ENCODE assay signal across 16 mouse cellular contexts in genomic region chr6:124640041-124640440, GRCm38 (mm10). TPM values are rescaled to one million over a fixed set of nuclear protein-coding genes. Genes with fewer than 3 reads are reported as not detected.
DNase-seq lines count a peak whose midpoint lies in the region; ATAC-seq lines count a peak whose summit lies in the region.
"Had no signal": no experiment of that assay in that cellular context is flagged by ENCODE, and none has a peak within 500 bp of the region (broad histone marks: within the 10 kb centered on the region; RNA-seq: fewer than 3 reads in every experiment).

No protein-coding gene starts in this region.

- no peaks in the 10 kb centered on the region for H3K36me3 ChIP-seq in midbrain, embryonic 10.5 days
- H3K36me3 ChIP-seq: liver, embryonic 13.5 days had no signal

- no peaks in the 10 kb centered on the region for H3K27me3 ChIP-seq in midbrain, embryonic 10.5 days (ENCODE audit: low read depth, poor library complexity, severe bottlenecking)
- H3K27me3 ChIP-seq: liver, embryonic 13.5 days had no signal

- H3K4me1 ChIP-seq in midbrain, embryonic 10.5 days, result no peaks in the 10 kb centered on the region

- peak; percentile 28 to 31 for DNase-seq in cerebellum, postnatal 10 days
- no peak for DNase-seq in cerebellum, adult 11 months
- peak; percentile 25 to 26 for DNase-seq in layer of hippocampus, postnatal 10 days (ENCODE audit: low spot score in 2 of 2)
- no peak for DNase-seq in layer of hippocampus, adult 9-10 months (ENCODE audit: low spot score)
- peak; percentile 14 for DNase-seq in ovary, postnatal 36 days (ENCODE audit: low spot score)
- no peak for DNase-seq in ovary, postnatal 10 days (ENCODE audit: low spot score)
- no peak for DNase-seq in midbrain, embryonic 10.5 days (ENCODE audit: low spot score)
- DNase-seq: cerebellum, adult 9-10 months; gastrocnemius, postnatal 10 days; liver, embryonic 13.5 days; retina, postnatal 1 day; thymus, postnatal 36 days had no signal

- no peak overlapping the region for H3K27ac ChIP-seq in midbrain, embryonic 10.5 days (replicated peaks)
- H3K27ac ChIP-seq: liver, embryonic 13.5 days had no signal

- ATAC-seq in granulocyte monocyte progenitor cell, adult 5-6 weeks (replicated peaks; ENCODE audit: poor library complexity, severe bottlenecking), result 0 out of 2 replicates have a peak, but pooled peaks have one; percentile 13

- H3K9me3 ChIP-seq in midbrain, embryonic 10.5 days (replicated peaks), result no peaks in the 10 kb centered on the region
- H3K9me3 ChIP-seq: liver, embryonic 13.5 days had no signal

- 86% methylated on average over 4 of the region's 4 CpGs for WGBS in midbrain, embryonic 10.5 days

- H3K4me3 ChIP-seq in midbrain, embryonic 10.5 days, result no peak overlapping the region
- H3K4me3 ChIP-seq: liver, embryonic 13.5 days had no signal

RNA-seq across cellular contexts. Expression of gene C1s2, which starts 4.2 kb away (rescaled TPM):
- total RNA-seq in layer of hippocampus, postnatal 10 days (2021), result under 1 TPM; 0.57 to 0.62 TPM
- not detected in 2 replicates for total RNA-seq in granulocyte monocyte progenitor cell, adult 5-6 weeks (2014; fragmentation: Nextera tagmentation)
- not detected in 2 replicates for total RNA-seq in granulocyte monocyte progenitor cell, adult 5-6 weeks (2017)
- 0.11 TPM in 1 of 2 replicates, not detected in the other for polyA plus RNA-seq in midbrain, embryonic 10.5 days (2016; fragmentation: Nextera tagmentation; extraction: Ambion mirVana)
- polyA plus RNA-seq: embryonic facial prominence, embryonic 11.5 days; forebrain, embryonic 11.5 days; heart, embryonic 14.5 days; liver, embryonic 13.5 days had no signal

RNA-seq across cellular contexts. Expression of gene Lpcat3, which starts 22.8 kb away (rescaled TPM):
- 10 to 100 TPM; 43.5 to 44.0 TPM for total RNA-seq in layer of hippocampus, postnatal 10 days (2021)
- 38.3 and 52.1 TPM in 2 replicates for total RNA-seq in granulocyte monocyte progenitor cell, adult 5-6 weeks (2014; fragmentation: Nextera tagmentation)
- 23.1 and 29.3 TPM in 2 replicates for total RNA-seq in granulocyte monocyte progenitor cell, adult 5-6 weeks (2017)
- polyA plus RNA-seq in midbrain, embryonic 10.5 days (2016; fragmentation: Nextera tagmentation; extraction: Ambion mirVana), result 35.8 and 38.7 TPM in 2 replicates

Comparison
In these comparisons a context has a peak if more than half of its experiments do, and no peak if none do; other contexts are left out.
1. DNase-seq: peak in cerebellum, postnatal 10 days (2 of 2), layer of hippocampus, postnatal 10 days (2 of 2) and ovary, postnatal 36 days (single experiment); none in cerebellum, adult 11 months (single experiment), layer of hippocampus, adult 9-10 months (single experiment), ovary, postnatal 10 days (single experiment) and midbrain, embryonic 10.5 days (single experiment).